Mouse (Mus musculus) layer of hippocampus, adult 18-20 months (tissue): Measurements from ENCODE around the gene Lrrtm1. TPM values are rescaled to one million over a fixed set of nuclear protein-coding genes. Genes with fewer than 3 reads are reported as not detected.

ENCODE experiments used
- DNase-seq, 2 experiments: peaks; one replicate each; pipeline ENCODE4 v3.0.0; 2022; ENCODE audit warnings: low spot score in 2 of 2
- long read RNA-seq: library from polyadenylated mRNA; stranded (forward); transcript quantifications from one replicate; pipeline ENCODE4 v2.0.0, GENCODE M21; 2021
- total RNA-seq, 2 experiments: library from RNA; stranded (reverse); gene quantifications; 2 replicates each; pipeline ENCODE4 v1.2.3; 2021

The Lrrtm1 gene
- 100 to 1,000 TPM; 114 to 117 TPM for total RNA-seq
- long read RNA-seq, transcript Lrrtm1-201 (3 exons, 2,958 nt): minor isoform, 9 of 165 reads
- long read RNA-seq, transcript Lrrtm1-203 (2 exons, 2,518 nt): minor isoform, 26 of 165 reads
- long read RNA-seq, transcript Lrrtm1-202 (2 exons, 2,541 nt): major isoform, 96 of 165 reads
- long read RNA-seq, partial matches to known transcripts: 1 of 165 reads
- long read RNA-seq, other reads (novel, unspliced or antisense): 33 of 165 reads

DNA sequence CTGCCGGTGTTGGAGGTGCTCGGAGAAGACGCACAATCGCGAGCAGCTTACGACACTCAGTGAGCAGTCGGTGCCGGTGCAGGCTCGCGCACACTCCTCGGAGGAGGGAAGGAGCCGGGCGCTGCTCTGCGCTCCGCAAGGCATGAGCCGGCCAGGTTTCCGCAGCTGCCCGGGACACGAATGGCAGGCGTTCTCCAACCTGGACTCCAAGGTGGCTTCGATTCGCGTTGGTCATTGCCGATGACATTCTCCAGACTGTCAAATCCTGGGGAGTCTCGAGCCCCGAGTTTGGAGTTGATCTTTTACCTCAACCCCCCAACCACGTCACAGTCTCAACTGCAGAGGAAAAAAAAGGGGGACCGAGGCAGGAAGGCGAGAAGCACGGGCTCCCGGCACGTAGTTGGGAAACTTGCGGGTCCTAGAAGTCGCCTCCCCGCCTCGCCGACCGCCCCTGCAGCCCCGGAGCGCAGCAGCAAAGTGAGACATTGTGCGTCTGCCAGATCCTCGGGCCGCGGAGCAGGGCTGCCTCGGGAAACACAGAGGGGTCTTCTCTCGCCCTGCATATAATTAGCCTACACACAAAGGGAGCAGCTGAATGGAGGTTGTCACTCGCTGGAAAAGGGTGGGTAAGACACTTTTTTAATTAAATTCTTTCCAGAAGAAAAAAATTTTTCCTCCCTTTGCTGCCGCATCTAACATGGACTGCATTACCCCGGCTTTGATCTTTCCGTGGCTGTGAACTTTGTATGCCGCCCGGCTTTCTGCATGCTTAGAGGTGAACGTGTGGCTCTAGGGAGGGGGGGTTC is at the start of gene Lrrtm1:
Lrrtm1 (plus strand) TSS at position 89 of the 806 bp plus-strand sequence.
- DNase-seq: peak; percentile 81 to 89

DNA sequence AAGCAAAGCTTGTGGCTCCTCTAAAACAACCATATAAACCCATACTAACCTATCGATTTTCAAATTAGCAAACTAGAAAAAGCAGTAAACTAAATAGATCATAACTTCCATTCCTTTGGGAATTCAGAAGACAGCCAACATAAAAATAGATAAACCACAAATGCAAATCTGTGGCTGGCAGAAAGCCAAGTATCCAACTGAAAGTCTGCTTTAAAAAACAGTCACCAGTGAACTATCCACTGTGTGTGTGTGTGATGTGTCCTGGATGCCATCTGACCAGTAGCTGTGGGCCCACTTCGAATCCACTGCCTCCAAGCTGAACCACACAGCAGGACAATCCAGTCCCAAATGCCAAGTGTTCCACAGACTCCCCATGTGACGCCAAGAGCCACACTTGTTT is 45.8 kb upstream of the Lrrtm1 start:
- DNase-seq: no peak

DNA sequence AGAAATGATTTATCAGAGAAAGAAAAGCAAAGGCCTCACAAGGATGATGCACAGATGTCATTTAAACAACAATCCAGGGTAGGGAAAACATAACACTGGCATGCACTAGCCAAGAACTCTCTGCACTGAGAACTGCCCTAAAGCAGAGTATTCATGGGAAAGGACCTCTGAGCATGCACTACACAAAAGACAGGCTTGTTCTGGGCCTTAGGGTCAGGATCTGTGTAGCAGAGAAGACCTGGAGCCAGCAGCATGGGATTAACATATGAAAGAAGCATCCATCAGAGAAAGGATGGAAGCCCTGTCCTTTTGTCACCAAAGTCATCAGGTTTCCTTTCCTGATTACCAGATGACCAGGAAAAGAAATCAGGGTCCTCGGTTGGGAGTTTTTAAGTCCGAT is 43.1 kb upstream of the Lrrtm1 start:
- no peak for DNase-seq

DNA sequence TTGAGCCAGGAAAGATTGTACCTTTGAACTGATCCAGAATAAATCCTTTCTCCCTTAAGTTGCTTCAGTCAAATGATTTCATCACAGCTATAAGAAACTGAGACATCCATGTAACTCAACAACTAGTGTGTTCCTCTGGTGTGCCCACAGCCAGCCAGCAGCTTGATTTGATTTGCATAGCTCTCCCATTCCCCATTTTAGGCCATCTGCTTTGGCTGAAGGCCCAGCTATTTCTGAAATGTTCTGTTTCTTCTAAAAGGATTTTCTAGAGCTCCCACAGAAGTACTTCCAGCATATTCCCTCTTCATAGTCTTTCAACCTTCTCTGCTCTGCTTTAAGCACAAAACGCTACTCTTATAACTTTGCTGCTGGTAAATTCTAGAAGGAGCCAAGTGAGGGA is 33.3 kb upstream of the Lrrtm1 start:
- DNase-seq: peak; percentile 65 to 85

DNA sequence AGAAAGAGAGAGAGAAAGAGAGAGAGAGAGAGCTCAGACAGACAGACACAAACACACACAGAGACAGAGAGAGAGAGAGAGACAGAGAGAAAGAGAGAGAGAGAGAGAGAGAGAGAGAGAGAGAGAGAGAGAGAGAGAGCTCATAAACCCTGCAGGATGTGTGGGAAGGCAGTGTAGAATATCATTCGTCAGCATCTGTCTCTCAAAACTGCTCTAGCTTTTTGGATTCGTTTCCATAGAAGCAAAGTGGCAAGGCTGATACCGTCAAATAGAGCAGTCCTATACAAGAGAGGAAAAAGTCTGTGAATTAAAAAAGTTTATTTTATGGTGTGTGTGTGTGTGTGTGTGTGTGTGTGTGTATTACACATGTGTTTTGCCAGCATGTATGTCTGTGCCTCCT is 32.6 kb upstream of the Lrrtm1 start:
- DNase-seq: peak in 1 of 2 experiments; percentile 58

DNA sequence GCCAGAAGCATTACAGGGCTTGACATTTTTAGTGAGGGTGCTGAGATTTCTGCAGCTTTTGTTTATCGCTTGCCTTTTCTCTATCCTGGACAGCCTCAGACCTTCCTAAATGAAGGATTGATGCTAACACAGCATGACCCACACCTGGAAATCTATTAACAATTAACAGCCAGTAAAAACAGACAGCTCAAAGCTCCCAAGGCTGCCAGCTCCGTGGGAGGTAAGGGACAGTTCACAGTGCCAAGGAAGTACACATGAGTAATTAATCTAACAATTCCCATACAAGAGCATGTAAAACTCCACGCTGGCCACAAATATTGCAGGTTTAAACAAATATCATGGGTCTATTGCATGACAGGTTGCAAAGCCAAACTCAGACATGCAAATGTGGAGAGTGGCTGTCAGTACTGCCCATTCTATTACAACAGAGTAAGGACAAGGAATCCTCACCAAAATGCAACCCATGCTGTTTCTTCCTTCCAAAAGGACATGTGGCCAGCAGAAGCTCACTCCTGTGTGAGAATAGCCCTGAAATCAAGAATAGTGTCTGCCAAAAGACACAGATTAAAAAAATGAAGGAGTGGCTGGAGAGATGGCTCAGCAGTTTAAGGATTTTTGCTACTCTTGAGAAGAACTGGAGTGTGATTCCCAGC is 28.6 kb upstream of the Lrrtm1 start:
- no peak for DNase-seq

DNA sequence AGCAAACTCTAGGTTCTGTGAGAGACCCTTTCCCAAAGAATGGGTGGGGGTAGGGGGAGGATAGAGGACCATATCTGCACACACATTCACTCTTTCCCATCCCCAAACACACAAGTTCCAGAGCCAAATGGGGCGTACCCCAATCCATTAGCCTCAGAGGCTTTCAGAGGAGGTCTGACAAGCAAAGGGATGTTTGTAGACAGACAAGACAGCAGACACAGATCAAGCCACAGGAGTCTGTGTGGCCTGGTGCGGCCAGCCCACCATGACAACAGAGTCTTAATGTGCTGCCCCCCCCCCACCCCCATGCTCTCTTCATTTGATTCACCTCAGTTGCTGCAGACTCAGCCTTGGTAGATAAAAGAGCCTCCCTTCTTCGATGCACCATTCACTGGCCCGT is 27.2 kb upstream of the Lrrtm1 start:
- no peak for DNase-seq

DNA sequence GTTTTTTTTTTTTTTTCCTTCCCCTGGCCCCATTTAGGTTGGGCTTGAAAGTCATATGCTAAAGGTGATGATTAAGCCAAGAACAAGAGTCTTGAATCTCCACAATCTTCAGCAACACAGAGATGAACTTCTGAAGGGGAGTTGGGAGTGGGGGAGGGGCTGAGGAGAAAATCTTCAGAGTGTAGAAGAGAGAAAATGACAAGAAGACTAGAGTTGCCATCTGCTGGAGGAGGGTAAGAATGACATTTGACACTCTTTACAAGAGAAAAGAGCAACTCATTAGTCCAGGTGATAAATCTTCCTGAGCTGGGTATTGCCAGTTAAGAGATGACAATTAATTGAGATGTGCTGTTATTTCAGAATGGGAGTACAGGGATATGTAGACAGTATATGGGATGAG is 23.6 kb upstream of the Lrrtm1 start:
- DNase-seq: no peak

DNA sequence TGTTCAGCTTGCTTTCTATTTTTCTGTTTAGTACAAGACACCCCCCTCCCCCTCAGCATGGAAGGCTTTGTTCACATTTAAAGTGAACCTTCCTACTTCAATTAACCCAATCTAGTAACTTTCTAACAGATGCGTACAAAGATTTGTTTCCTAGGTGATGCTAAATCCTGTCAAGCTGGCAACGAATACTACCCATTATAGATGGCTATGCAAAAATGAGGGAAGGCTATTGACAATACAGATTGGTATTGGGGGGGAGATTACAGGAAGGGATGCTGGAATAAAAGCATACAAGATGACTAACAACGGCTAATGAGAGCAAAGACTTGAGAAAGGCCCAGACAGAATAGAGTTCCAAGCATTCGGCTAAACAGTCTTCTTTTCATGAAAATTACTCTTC is 21.7 kb upstream of the Lrrtm1 start:
- no peak for DNase-seq

DNA sequence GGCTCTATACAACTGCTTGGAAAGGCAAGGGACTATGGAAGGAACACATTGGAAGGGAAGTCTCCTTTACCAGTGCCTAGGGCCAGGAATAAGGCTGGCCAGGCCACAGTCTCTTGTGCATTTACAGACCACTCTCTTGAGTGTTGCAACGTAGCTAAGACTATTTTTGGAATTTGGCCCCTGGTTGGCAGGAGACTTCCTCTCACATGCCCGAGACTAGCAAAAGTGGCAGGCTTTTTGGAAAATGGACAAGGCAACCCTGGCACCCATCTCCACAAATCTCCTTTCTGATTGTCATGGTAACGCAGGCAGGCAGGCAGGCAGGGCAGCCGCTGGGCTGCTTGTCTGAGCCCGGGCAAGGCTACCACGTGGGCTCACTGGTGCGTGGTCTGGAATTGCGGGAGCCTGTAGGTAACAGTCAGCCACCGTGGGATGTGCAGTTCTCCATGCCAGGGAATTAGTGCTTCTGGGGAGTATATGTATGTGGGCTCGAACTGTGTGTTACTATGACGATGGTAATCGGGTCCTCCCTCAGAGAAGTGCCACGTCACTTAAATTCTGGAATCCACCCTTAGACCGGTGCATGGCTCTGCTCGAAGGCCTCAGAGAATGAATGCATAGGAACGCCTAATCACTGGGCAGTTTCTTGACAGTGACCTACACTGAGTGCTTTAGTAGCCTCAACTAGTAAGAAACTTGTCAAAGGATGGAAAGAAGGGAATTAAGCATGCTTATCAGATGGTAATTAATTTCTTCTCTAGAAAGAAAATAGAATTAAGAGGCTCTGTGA is 19.4 kb upstream of the Lrrtm1 start:
- DNase-seq: peak; percentile 61 to 73

DNA sequence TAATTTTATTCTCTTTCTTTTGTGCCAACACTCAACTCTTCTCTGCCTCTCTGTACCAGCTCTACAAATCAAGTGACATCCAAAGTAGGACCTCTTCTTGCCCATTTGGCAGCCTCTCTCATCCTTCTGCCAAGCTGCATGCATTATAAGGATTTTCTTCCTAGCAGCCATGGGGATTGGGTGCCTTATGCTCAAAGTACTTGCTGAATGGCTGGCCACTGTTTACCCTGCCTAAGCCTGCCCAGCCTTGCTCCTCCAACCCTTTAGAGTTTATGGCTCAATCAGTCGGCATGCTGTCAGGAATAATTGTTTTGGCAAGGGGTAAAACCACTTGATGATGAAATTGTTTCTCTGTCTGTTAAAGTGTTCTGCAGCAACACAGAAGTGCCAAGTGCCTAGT is 2.1 kb upstream of the Lrrtm1 start:
- DNase-seq: no peak

DNA sequence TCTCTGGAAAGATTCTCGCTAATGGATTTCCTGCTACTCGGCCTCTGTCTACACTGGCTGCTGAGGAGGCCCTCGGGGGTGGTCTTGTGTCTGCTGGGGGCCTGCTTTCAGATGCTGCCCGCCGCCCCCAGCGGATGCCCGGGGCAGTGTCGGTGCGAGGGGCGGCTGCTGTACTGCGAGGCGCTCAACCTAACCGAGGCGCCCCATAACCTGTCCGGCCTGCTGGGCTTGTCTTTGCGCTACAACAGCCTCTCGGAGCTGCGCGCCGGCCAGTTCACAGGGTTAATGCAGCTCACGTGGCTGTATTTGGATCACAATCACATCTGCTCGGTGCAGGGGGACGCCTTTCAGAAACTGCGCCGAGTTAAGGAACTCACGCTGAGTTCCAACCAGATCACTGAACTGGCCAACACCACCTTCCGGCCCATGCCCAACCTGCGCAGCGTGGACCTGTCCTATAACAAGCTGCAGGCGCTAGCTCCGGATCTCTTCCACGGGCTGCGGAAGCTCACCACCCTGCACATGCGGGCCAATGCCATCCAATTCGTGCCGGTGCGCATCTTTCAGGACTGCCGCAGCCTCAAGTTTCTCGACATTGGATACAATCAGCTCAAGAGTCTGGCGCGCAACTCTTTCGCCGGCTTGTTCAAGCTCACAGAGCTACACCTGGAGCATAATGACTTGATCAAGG is 1.2 kb downstream of the Lrrtm1 start:
- DNase-seq: peak in 1 of 2 experiments; percentile 62

DNA sequence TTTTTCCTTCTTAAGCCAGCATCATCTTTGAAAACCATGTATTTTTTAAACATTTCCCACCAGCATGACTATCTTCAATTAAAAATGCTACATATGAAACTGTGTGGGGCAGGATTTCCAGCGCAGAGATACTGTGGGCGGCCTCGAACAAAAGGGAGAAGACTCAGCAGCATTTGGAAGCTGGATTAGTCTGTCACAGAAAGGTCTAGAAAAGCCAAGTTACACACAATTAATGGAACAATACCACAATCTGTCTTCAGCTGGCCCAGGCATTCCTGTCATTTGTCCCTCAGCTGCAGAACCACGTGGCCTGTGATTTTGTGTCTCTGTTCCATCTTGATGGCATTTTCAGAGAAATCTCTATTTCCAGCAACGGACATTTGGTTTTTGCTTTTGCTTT is 11.0 kb downstream of the Lrrtm1 start:
- peak in 1 of 2 experiments; percentile 75 for DNase-seq

DNA sequence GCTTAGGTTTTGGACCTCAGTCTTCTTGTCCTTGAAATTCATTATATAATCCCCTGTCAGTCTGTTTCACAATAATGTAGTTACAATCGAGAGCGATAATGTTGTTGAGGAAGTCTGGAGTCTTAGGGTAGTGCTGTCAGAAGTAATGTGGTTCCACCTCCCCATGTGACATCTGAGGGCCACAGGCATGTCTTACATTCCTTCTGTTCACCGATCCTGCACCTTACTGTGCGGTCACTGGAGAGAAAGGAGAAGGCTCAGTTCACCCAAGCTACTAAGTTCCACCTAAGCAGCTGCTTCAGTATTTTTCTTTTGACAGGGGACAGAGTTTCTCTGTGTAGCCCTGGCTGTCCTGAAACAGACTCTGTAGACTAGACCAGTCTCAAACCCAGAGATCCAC is 13.9 kb downstream of the Lrrtm1 start:
- DNase-seq: no peak

DNA sequence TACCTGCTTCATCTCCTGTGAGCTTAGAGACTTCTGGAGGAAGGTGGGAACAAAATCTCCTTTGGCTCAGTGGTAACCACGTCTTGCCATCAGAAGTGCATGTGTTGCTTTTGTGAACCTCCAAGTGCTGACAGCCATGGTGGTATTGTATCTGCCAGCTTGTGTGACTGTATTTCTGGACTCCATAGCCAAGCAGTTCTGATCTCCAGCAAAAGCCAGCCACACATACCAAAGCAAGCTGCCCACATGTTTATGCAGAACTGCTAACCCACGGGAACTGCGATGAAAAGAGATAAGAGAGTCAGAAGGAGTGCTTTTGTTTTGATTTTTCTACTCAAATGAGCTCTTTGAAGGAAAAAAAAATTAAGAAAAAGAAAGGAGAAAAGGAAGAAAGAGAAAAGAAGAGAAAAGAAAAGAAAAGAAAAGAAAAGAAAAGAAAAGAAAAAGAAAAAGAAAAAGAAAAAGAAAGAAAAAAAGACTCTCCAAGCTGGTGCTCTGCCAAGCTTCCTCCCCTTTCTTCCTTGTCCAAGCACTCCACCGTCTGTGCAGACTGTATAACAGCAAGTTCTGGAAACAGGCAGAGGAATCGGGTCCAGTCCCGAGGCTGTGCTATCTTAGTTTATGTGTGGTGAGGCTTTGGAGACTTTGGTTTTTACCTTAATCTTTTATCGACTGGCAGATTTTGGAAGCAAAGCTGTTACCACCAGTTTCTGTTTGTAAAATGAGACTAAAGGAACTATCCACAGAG is 15.0 kb downstream of the Lrrtm1 start:
- DNase-seq: peak in 1 of 2 experiments; percentile 55

DNA sequence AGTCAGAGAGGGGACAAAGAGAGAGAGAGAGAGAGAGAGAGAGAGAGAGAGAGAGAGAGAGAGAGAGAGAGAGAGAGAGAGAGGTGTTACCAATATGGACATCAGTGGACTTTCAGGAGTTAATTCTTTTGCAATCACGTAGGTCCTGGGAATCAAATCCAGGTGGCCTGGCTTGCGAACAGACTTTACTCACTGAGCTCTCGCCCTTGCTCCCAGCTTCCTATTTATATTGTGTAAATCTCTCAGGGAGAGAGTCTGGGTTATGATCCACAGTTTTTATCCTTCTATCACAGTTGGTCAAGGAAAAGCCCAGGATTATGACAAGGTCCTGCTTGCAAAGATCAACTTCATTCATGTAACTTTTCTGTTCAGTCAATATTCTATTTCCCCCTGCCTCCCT is 22.7 kb downstream of the Lrrtm1 start:
- no peak for DNase-seq

DNA sequence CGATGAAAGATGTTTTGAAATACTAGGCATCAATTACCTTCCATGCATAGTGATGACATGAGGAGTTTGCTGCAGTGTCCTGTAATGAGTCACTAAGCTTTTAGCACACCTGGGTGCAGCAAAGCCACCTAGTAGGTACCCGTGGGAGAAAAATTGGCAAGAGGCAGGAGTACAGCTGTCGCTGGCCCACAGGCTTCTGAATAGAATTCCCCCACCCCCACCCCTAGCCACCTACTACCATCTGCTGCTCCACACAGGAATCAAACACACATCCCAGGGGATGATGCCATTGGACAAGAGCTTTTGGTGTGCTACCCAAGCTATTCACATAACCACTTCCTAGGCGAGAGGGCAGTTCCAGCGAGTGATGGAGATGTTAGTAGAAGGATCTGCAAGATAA is 36.3 kb downstream of the Lrrtm1 start:
- DNase-seq: peak; percentile 26 to 56

DNA sequence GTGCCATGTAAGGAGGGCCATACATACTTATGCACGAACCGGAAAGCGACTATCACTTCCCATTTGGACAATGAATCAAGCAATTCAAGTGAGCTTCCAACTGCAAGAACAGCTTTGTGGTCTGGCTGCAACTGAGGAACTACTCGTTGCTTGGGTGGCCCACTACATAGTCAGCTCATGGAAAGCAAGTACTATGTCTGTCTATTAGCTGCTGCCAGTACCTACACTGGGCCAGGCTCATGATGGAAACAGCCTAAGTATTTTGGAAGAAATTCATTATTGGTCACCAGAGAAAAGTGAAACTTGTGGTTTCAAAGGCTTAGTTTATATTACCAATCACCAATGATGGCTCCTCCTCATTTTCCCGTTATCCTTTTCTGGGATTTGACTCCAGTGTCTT is 43.8 kb downstream of the Lrrtm1 start:
- no peak for DNase-seq

DNA sequence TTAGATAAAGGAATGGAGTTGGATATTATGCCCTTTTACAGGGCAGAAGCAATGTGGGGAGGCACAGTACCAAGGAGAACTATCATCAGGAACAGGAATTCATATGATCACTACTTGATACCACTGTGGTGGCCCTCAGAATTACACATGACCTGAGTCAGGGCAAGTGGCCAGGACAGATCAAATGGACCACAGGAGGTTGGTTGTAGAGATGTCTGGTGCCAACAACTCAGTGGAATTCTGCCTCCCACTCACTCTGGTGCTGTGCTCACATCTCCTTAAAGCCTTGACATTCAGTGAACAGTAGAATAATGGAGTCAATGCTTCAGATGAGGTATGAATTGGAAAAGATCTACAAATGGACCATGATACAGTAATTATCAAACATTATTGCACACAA is 45.9 kb downstream of the Lrrtm1 start:
- DNase-seq: no peak

DNA sequence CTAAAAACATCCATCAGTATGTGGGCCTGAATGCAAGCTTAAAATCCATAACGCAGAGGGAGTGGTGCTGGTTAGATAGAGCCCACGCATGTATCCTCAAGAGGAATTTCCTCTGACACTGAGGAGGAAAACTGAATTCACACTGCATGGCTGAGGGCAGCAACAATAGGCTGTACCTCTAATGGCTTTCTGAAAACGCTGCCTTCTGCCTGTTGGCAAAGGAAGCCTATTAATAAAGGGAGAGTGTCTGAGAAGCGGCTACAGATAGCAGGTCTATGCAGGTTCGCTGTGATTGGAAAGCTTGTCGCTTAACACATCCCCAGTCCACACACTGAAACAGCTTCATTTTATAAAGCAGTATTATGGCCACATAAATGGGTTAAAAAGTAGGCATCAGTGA is 48.9 kb downstream of the Lrrtm1 start:
- DNase-seq: no peak
